Mouse (Mus musculus) liver, embryonic 14.5 days (tissue): ENCODE results near the gene BC005537.

Experiments used
- CTCF ChIP-seq: IDR thresholded peaks from 2 replicates; pipeline ENCODE4 v1.5.1; 2016; ENCODE audit warnings: antibody characterized with exemption, low read depth, control low read depth
- EP300 ChIP-seq: IDR thresholded peaks from 2 replicates; pipeline ENCODE4 v1.6.1; 2016; ENCODE audit warnings: antibody characterized with exemption, low read depth

- TF ChIP-seq CTCF, result no peak
- TF ChIP-seq EP300, result no peak
Observed at GRCm38 (mm10) chr13:24762254-24762653, 39.2 kb upstream of the BC005537 start.
